Mouse (Mus musculus) neutrophil, adult 83 days (primary cell): ENCODE results near the gene Gm9758. TPM values are rescaled to one million over a fixed set of nuclear protein-coding genes. Genes with fewer than 3 reads are reported as not detected.

Experiments used
- total RNA-seq, 2 experiments: library from RNA; stranded (reverse); gene quantifications; one replicate each; pipeline ENCODE4 v1.2.4; 2023

Gm9758 gene
- not detected for total RNA-seq

GRCm38 (mm10) chr5:14914799-14915198 is at the start of gene Gm9758:
Gene Gm9758, minus strand, starts transcription at chr5:14914899.

GRCm38 (mm10) chr5:14938329-14938728 is 23.6 kb upstream of the Gm9758 start, which contains the start of gene Speer4e:
Gene Speer4e, minus strand, starts transcription at chr5:14938429.

Other genes starting within 250 kb of the Gm9758 start
- gene Speer4e, start 23.5 kb upstream of the Gm9758 start, total RNA-seq = not detected
- not detected for gene Gm10354, start 64.0 kb upstream of the Gm9758 start, total RNA-seq
- not detected for gene Gm17019, start 118.1 kb upstream of the Gm9758 start, total RNA-seq